Mouse (Mus musculus) stomach, postnatal 0 days (tissue): Measurements from ENCODE around the gene Arf1.

Experiments used
- CTCF ChIP-seq: IDR thresholded peaks from 2 replicates; pipeline ENCODE4 v1.5.1; 2016; ENCODE audit warnings: antibody characterized with exemption, low read depth, mild to moderate bottlenecking, moderate library complexity
- EP300 ChIP-seq: optimal IDR thresholded peaks from 2 replicates; pipeline ENCODE3; 2016; ENCODE audit warnings: antibody characterized with exemption

DNA sequence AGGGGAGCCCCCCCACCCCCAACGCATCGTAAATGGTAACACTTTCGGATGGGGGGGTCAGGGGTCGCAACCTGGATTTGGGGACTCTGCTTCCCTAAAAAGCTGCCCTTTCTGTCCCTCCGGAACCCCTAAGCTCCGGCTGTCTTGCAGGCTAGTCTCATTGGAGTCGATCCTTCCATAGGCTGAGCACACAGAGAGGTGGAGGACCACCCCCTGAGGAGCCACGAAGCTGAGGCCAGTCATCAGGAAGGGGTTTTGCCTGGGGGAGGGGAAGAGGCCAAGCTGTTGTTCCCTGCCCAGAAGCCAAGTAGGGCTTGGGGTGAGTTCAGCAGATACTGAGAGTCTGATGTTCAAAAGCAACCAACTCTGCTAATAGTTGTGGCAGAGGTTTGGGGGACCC is 36.5 kb upstream of the Arf1 start:
- TF ChIP-seq CTCF, result no peak
- no peak for TF ChIP-seq EP300
